Mouse (Mus musculus): ENCODE measurements around the gene Tacstd2. TPM values are rescaled to one million over a fixed set of nuclear protein-coding genes. Genes with fewer than 3 reads are reported as not detected.
"Not testable (repeated sequence)": the region's sequence is repeated elsewhere in the genome, so short reads cannot be mapped to it uniquely, and the experiment has no call there.

Tacstd2 gene
- total and polyA plus RNA-seq, 3 experiments, result not detected

GRCm38 (mm10) chr6:67526356-67526755 lies 9.2 kb downstream of the Tacstd2 start:
- H3K4me3 ChIP-seq (replicated peaks in 1 of 3; ENCODE audit: low read depth in 2 of 3, low read length in 2 of 3, poor library complexity in 1 of 3), result no peak overlapping the region
- in situ Hi-C loops (cut with MboI; ENCODE audit: low pct_ligation_motif_present, low pct_unique_long_range_greater_than_20kb, low sequenced_read_pairs) (no loop called here), dilution Hi-C loops (cut with MboI; ENCODE audit: extremely low pct_ligation_motif_present, extremely low pct_unique_long_range_greater_than_20kb, low sequenced_read_pairs) (no loop called here)
- DNase-seq (ENCODE audit: extremely low read depth), result no peak
- H3K27me3 ChIP-seq (replicated peaks), result no peaks in the 10 kb centered on the region
- no peaks in the 10 kb centered on the region for H3K36me3 ChIP-seq (replicated peaks in 1 of 2; ENCODE audit: control insufficient read depth in 1 of 2, insufficient read depth in 1 of 2, low read length in 1 of 2)
- H3K79me2 ChIP-seq (replicated peaks; ENCODE audit: control insufficient read depth, extremely low read depth, insufficient read depth, poor library complexity, severe bottlenecking), result no peaks in the 10 kb centered on the region
- no peak overlapping the region for H3K9ac ChIP-seq (ENCODE audit: insufficient read depth, low read depth)
- H3K4me1 ChIP-seq (ENCODE audit: control insufficient read depth in 1 of 2, insufficient read depth in 2 of 2), result peaks cover 0 to 7% of the 10 kb centered on the region in 2 experiments; a peak in 2 of 4 replicates
- H3K9me3 ChIP-seq (replicated peaks; ENCODE audit: low read length), result no peaks in the 10 kb centered on the region
- TF ChIP-seq PAX5 (IDR thresholded peaks at IDR 0.05; ENCODE audit: low read length) (no peak), MAX (IDR thresholded peaks at IDR 0.05; ENCODE audit: low read length) (no peak), MAFK (IDR thresholded peaks at IDR 0.05; ENCODE audit: insufficient replicate concordance, low read length) (no peak), NELFE (IDR thresholded peaks at IDR 0.05; ENCODE audit: low read depth, low read length) (no peak), TCF12 (IDR thresholded peaks at IDR 0.05; ENCODE audit: low read depth, low read length) (no peak), CHD2 (IDR thresholded peaks at IDR 0.05; ENCODE audit: low read length) (no peak), RCOR1 (conservative IDR thresholded peaks at IDR 0.05; ENCODE audit: low read depth, low read length) (no peak)
- no peak overlapping the region for H3K27ac ChIP-seq (ENCODE audit: insufficient read depth, low read depth)
- H3K4me2 ChIP-seq (ENCODE audit: insufficient read depth, low read depth, poor library complexity, severe bottlenecking), result no peak overlapping the region

- no peak overlapping the region for H3K27ac ChIP-seq (ENCODE audit: insufficient read depth, low read depth)
- H3K4me3 ChIP-seq (replicated peaks in 1 of 3; ENCODE audit: low read depth in 2 of 3, low read length in 2 of 3, poor library complexity in 1 of 3), result no peak overlapping the region
- no peaks in the 10 kb centered on the region for H3K79me2 ChIP-seq (replicated peaks; ENCODE audit: control insufficient read depth, extremely low read depth, insufficient read depth, poor library complexity, severe bottlenecking)
- peak; percentile 44 for DNase-seq (ENCODE audit: extremely low read depth)
- no peaks in the 10 kb centered on the region for H3K9me3 ChIP-seq (replicated peaks; ENCODE audit: low read length)
- H3K36me3 ChIP-seq (replicated peaks in 1 of 2; ENCODE audit: control insufficient read depth in 1 of 2, insufficient read depth in 1 of 2, low read length in 1 of 2), result no peaks in the 10 kb centered on the region
- H3K9ac ChIP-seq (ENCODE audit: insufficient read depth, low read depth), result no peak overlapping the region
- in situ Hi-C loops (cut with MboI; ENCODE audit: low pct_ligation_motif_present, low pct_unique_long_range_greater_than_20kb, low sequenced_read_pairs) (no loop called here), dilution Hi-C loops (cut with MboI; ENCODE audit: extremely low pct_ligation_motif_present, extremely low pct_unique_long_range_greater_than_20kb, low sequenced_read_pairs) (no loop called here)
- no peak for TF ChIP-seq IRF4 (IDR thresholded peaks at IDR 0.05; ENCODE audit: low read depth, low read length)
- TF ChIP-seq BHLHE40 (IDR thresholded peaks at IDR 0.05; ENCODE audit: low read depth, low read length), result no peak
- TF ChIP-seq GABPA (IDR thresholded peaks at IDR 0.05; ENCODE audit: insufficient replicate concordance, low read depth, low read length), result no peak
- TF ChIP-seq SIN3A (IDR thresholded peaks at IDR 0.05; ENCODE audit: low read length), result no peak
- TF ChIP-seq ZMIZ1 (IDR thresholded peaks at IDR 0.05; ENCODE audit: low read depth, low read length), result no peak
- TF ChIP-seq MAX (IDR thresholded peaks at IDR 0.05; ENCODE audit: low read length), result no peak
- no peak for TF ChIP-seq UBTF (IDR thresholded peaks at IDR 0.05; ENCODE audit: low read depth, low read length)
- peak; percentile 78 for TF ChIP-seq SMC3 (IDR thresholded peaks at IDR 0.05; ENCODE audit: low read depth, low read length)
- TF ChIP-seq E2F4 (IDR thresholded peaks at IDR 0.05; ENCODE audit: insufficient replicate concordance, low read depth, low read length), result no peak
- TF ChIP-seq PAX5 (IDR thresholded peaks at IDR 0.05; ENCODE audit: low read length), result no peak
- peak; percentile 80 for TF ChIP-seq RAD21 (IDR thresholded peaks at IDR 0.05; ENCODE audit: low read depth, low read length)
- peak; percentile 61 to 79 for TF ChIP-seq CTCF (conservative IDR thresholded peaks at IDR 0.05 in 1 of 2, IDR thresholded peaks at IDR 0.05 in 1 of 2; ENCODE audit: low read depth in 2 of 2, low read length in 2 of 2)
- no peak for TF ChIP-seq EP300 (IDR thresholded peaks at IDR 0.05; ENCODE audit: low read length)
- TF ChIP-seq ETS1 (conservative IDR thresholded peaks at IDR 0.05; ENCODE audit: low read depth, low read length), result no peak
- no peak for TF ChIP-seq ZC3H11A (IDR thresholded peaks at IDR 0.05; ENCODE audit: low read depth, low read length)
- H3K4me2 ChIP-seq (ENCODE audit: insufficient read depth, low read depth, poor library complexity, severe bottlenecking), result no peak overlapping the region
- no peaks in the 10 kb centered on the region for H3K4me1 ChIP-seq (ENCODE audit: control insufficient read depth in 1 of 2, insufficient read depth in 2 of 2)
- no peaks in the 10 kb centered on the region for H3K27me3 ChIP-seq (replicated peaks)
These were observed 24.8 kb downstream of the Tacstd2 start for GRCm38 (mm10) chr6:67510752-67511151.

- H3K9me3 ChIP-seq (replicated peaks; ENCODE audit: low read length); H3K4me2 ChIP-seq (ENCODE audit: insufficient read depth, low read depth, poor library complexity, severe bottlenecking); in situ Hi-C loops (cut with MboI; ENCODE audit: low pct_ligation_motif_present, low pct_unique_long_range_greater_than_20kb, low sequenced_read_pairs); H3K9ac ChIP-seq (ENCODE audit: insufficient read depth, low read depth); dilution Hi-C loops (cut with MboI; ENCODE audit: extremely low pct_ligation_motif_present, extremely low pct_unique_long_range_greater_than_20kb, low sequenced_read_pairs); H3K4me1 ChIP-seq (ENCODE audit: control insufficient read depth in 1 of 2, insufficient read depth in 2 of 2); H3K36me3 ChIP-seq (replicated peaks in 1 of 2; ENCODE audit: control insufficient read depth in 1 of 2, insufficient read depth in 1 of 2, low read length in 1 of 2); H3K79me2 ChIP-seq (replicated peaks; ENCODE audit: control insufficient read depth, extremely low read depth, insufficient read depth, poor library complexity, severe bottlenecking); H3K27me3 ChIP-seq (replicated peaks); DNase-seq (ENCODE audit: extremely low read depth); H3K27ac ChIP-seq (ENCODE audit: insufficient read depth, low read depth); H3K4me3 ChIP-seq (replicated peaks in 1 of 3; ENCODE audit: low read depth in 2 of 3, low read length in 2 of 3, poor library complexity in 1 of 3): not testable (repeated sequence)
These were observed 33.7 kb downstream of the Tacstd2 start for GRCm38 (mm10) chr6:67501938-67502337.
